Mouse (Mus musculus) lung, postnatal 0 days (tissue): ENCODE data around the gene Pprc1.

ENCODE experiments used
- CTCF ChIP-seq: IDR thresholded peaks from 2 replicates; pipeline ENCODE4 v1.5.1; 2016; ENCODE audit warnings: antibody characterized with exemption, mild to moderate bottlenecking
- EP300 ChIP-seq: IDR thresholded peaks from 2 replicates; pipeline ENCODE4 v1.6.1; 2016; ENCODE audit warnings: antibody characterized with exemption, mild to moderate bottlenecking, control low read depth

DNA sequence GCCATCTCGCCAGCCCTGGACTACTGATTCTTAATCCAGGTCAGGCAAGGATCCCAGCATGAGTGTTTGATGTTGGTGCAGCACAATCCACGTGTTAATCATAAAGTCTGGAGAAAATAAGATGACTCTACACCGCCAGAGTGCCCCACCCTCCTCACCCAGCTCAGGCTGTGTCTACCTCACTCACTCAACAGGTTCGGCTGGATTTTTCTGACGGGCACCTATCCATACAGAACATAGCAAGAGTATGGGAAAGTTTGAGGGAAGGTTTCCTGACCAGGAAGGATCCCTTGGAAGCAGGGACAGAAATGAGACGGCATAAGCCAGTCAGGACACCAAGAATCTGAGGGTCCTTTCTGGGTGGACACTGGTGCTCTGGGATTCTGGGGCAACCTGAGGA is 19.7 kb upstream of the Pprc1 start:
- TF ChIP-seq CTCF: no peak
- TF ChIP-seq EP300: peak; percentile 25
